Mouse (Mus musculus) kidney, adult 2 months (tissue): ENCODE measurements around the gene Btnl10.

Source experiments
- CTCF ChIP-seq: fragments of 200-500 bp; conservative IDR thresholded peaks from 2 replicates; pipeline ENCODE4 v1.5.1; 2011; ENCODE audit warnings: low read depth, mild to moderate bottlenecking, control low read depth, low read length, moderate library complexity, mixed read lengths; ENCODE audit not compliant: insufficient read depth, insufficient read length
- POLR2A ChIP-seq: fragments of 200-500 bp; IDR thresholded peaks from one replicate; pipeline ENCODE4 v1.6.1; 2011; ENCODE audit warnings: low read depth, low read length, control low read depth

GRCm38 (mm10) chr11:58926651-58927050, 8.9 kb downstream of the Btnl10 start:
- TF ChIP-seq CTCF (no peak), POLR2A (no peak)
